Mouse (Mus musculus) olfactory bulb, adult 2 months (tissue): ENCODE data around the gene Akr7a5.

Experiments
- CTCF ChIP-seq: fragments of 200-500 bp; IDR thresholded peaks from 2 replicates; pipeline ENCODE4 v1.5.1; 2012; ENCODE audit warnings: low read depth, mild to moderate bottlenecking, low read length, moderate library complexity; ENCODE audit not compliant: insufficient read depth
- POLR2A ChIP-seq: fragments of 200-500 bp; IDR thresholded peaks from 2 replicates; pipeline ENCODE4 v1.6.1; 2012; ENCODE audit warnings: mild to moderate bottlenecking, low read depth, low read length, moderate library complexity; ENCODE audit not compliant: insufficient read depth

DNA sequence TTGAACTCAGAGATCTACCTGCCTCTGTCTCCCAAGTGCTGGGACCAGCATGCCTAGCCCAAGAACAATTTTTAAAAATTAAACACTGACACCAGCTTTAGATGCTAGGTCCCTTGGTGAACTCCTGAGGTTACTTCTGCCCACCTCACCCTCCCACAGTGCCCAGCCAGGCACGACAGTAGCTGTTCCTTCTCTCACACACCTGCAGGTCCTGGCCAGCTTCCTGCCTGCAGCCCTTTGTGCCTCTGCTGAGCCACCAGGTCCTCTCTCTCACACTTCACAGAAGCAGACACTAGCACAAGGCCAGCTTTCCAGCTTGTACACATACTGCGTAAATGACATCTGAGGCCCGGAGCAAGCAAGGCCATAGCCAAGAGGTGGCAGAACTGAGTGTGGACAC is 5.0 kb upstream of the Akr7a5 start:
- no peak for TF ChIP-seq CTCF
- TF ChIP-seq POLR2A, result no peak
